Mouse (Mus musculus): ENCODE measurements around the gene Tsen34.
"Not testable (repeated sequence)": the region's sequence is repeated elsewhere in the genome, so short reads cannot be mapped to it uniquely, and the experiment has no call there.

DNA sequence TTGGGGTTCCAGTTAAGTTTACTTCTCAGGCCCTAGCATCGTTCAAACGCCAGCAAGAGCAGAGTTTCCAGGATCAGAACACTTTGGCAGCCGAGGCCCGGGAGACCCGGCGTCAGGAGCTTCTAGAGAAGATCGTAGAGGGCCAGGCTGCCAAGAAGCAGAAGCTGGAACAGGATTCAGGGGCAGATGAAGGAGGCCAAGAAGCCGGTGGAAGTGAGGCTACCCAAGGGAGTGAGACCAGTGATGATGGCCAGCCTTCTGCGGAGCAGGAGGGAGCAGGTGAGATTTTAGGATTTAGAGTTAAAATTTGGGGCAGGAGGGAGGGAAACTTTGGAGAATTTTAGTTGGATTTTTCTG is 2.3 kb downstream of the Tsen34 start:
- not testable (repeated sequence) for TF ChIP-seq CTCF (IDR thresholded peaks at IDR 0.05; ENCODE audit: control insufficient read depth, insufficient read depth, insufficient replicate concordance, low read depth, low read length); POLR2A (IDR thresholded peaks at IDR 0.05; ENCODE audit: control insufficient read depth, low read depth, low read length)

All from testis, adult 2 months (tissue).